Mouse (Mus musculus) stomach, postnatal 0 days (tissue): ENCODE data around the gene Gstm6.

Experiments used
- CTCF ChIP-seq: IDR thresholded peaks from 2 replicates; pipeline ENCODE4 v1.5.1; 2016; ENCODE audit warnings: antibody characterized with exemption, low read depth, mild to moderate bottlenecking, moderate library complexity
- EP300 ChIP-seq: optimal IDR thresholded peaks from 2 replicates; pipeline ENCODE3; 2016; ENCODE audit warnings: antibody characterized with exemption

DNA sequence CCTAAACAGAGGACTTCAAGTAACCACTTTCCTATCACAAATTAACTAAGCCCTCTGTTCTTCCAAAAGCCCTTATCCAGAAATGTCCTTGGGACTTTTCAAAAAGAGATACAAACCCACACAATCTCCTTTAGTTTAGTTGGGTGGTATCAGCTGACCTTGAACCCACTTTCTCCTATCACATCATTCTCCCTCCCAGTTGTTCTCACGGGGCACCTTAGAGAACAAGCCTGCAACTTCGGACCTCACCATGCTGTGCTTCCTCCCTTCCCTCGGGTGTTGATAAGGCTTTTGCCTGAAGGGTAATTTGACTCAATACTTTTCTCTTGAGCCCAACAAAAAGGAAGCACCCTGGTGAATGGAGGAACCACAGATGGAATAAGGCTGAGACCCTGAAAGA lies 7.7 kb downstream of the Gstm6 start:
- TF ChIP-seq EP300 (no peak), CTCF (no peak)
